Mouse (Mus musculus): ENCODE measurements at regions not wholly inside any gene's neighbourhood (a gene's known extent, or its start where the extent isn't known, plus 50 kb on each side); places are given as distances from the start of the nearest gene placed in this dataset.

GRCm38 (mm10) chr1:102628061-102628460, 2140.3 kb upstream of the Cdh20 start:
- peak; percentile 94 for DNase-seq (ENCODE audit: low spot score)

- no peak for DNase-seq (ENCODE audit: low spot score)
These were observed 2123.9 kb upstream of the Cdh20 start for GRCm38 (mm10) chr1:102644379-102644778.

GRCm38 (mm10) chr1:102687367-102688070, 2080.8 kb upstream of the Cdh20 start:
- no peak for DNase-seq (ENCODE audit: low spot score)

- DNase-seq (ENCODE audit: low spot score) = no peak
These were observed 2051.9 kb upstream of the Cdh20 start for GRCm38 (mm10) chr1:102716459-102716858.

GRCm38 (mm10) chr1:102733991-102734390, 2034.3 kb upstream of the Cdh20 start:
- no peak for DNase-seq (ENCODE audit: low spot score)

- no peak for DNase-seq (ENCODE audit: low spot score)
These were observed 2032.9 kb upstream of the Cdh20 start for GRCm38 (mm10) chr1:102735392-102735791.

- no peak for DNase-seq (ENCODE audit: low spot score)
These were observed 2010.4 kb upstream of the Cdh20 start for GRCm38 (mm10) chr1:102757941-102758340.

All from ovary, postnatal 36 days (tissue).